Mouse (Mus musculus) midbrain, postnatal 0 days (tissue): Measurements from ENCODE around the gene Ccng2. TPM values are rescaled to one million over a fixed set of nuclear protein-coding genes. Genes with fewer than 3 reads are reported as not detected.

Experiments used
- ATAC-seq: fragments of 200-750 bp; cut with Nextera tagmentation; 2 replicates; pipeline ENCODE4 v1.8.0; 2017; ENCODE audit warnings: moderate number of reproducible peaks, mild to moderate bottlenecking, moderate TSS enrichment, moderate library complexity; ENCODE audit not compliant: low FRiP score
- DNase-seq: peaks from one replicate; pipeline ENCODE4 v3.0.0-alpha.2; 2015; ENCODE audit warnings: low spot score
- H3K27ac ChIP-seq: fragments of 300-500 bp; sonication (generic); 2 replicates; pipeline ENCODE4 v1.5.1; 2014; ENCODE audit warnings: low read depth, mild to moderate bottlenecking, low read length, mixed read lengths
- H3K27me3 ChIP-seq: fragments of 300-500 bp; sonication (generic); 2 replicates; pipeline ENCODE4 v1.6.1; 2014; ENCODE audit warnings: low read length, control low read depth, mixed read lengths; ENCODE audit not compliant: insufficient read depth
- H3K36me3 ChIP-seq: fragments of 300-500 bp; sonication (generic); 2 replicates; pipeline ENCODE4 v1.6.1; 2014; ENCODE audit warnings: low read length, control low read depth, mixed read lengths; ENCODE audit not compliant: insufficient read depth
- H3K4me1 ChIP-seq: fragments of 300-500 bp; sonication (generic); 2 replicates; pipeline ENCODE4 v1.6.1; 2014; ENCODE audit warnings: mild to moderate bottlenecking, control low read depth, antibody characterized with exemption, low read length, mixed read lengths; ENCODE audit not compliant: insufficient read depth
- H3K4me2 ChIP-seq: fragments of 300-500 bp; sonication (generic); 2 replicates; pipeline ENCODE4 v1.6.1; 2014; ENCODE audit warnings: low read depth, mild to moderate bottlenecking, low read length, mixed read lengths; ENCODE audit not compliant: poor library complexity, severe bottlenecking
- H3K4me3 ChIP-seq: fragments of 300-500 bp; sonication (generic); 2 replicates; pipeline ENCODE4 v1.5.1; 2014; ENCODE audit warnings: low read depth, mild to moderate bottlenecking, low read length, moderate library complexity
- H3K9ac ChIP-seq: fragments of 300-500 bp; sonication (generic); replicated peaks from 2 replicates; pipeline ENCODE4 v1.6.1; 2014; ENCODE audit warnings: mild to moderate bottlenecking, low read length, moderate library complexity, mixed read lengths; ENCODE audit not compliant: poor library complexity, severe bottlenecking
- H3K9me3 ChIP-seq: fragments of 300-500 bp; sonication (generic); 2 replicates; pipeline ENCODE4 v1.6.1; 2016; ENCODE audit warnings: low read length, control low read depth
- CTCF ChIP-seq: IDR thresholded peaks from 2 replicates; pipeline ENCODE4 v1.5.1; 2016; ENCODE audit warnings: antibody characterized with exemption, mild to moderate bottlenecking
- WGBS: fragments of 180-500 bp; shearing (Covaris S2); extraction: QIAGEN DNeasy Blood & Tissue Kit; methylation state at CpG from one replicate; pipeline ENCODE4 v1.1.7; 2014; 5-methylcytosine and 5-hydroxymethylcytosine counted together
- polyA plus RNA-seq: library from polyadenylated mRNA; unstranded; fragments of >200 nt; fragmentation: Nextera tagmentation; extraction: Ambion mirVana; gene quantifications from 2 replicates; pipeline ENCODE4 v1.2.1, GENCODE M21; 2015
- total RNA-seq: library from RNA; depleted of rRNA; stranded (reverse); fragments of >200 nt; gene quantifications from 2 replicates; pipeline ENCODE4 v1.2.3, GENCODE M21; 2014

Gene Ccng2
- total and polyA plus RNA-seq, 2 experiments from 2014 or later: 23.5 to 38.2 TPM

DNA sequence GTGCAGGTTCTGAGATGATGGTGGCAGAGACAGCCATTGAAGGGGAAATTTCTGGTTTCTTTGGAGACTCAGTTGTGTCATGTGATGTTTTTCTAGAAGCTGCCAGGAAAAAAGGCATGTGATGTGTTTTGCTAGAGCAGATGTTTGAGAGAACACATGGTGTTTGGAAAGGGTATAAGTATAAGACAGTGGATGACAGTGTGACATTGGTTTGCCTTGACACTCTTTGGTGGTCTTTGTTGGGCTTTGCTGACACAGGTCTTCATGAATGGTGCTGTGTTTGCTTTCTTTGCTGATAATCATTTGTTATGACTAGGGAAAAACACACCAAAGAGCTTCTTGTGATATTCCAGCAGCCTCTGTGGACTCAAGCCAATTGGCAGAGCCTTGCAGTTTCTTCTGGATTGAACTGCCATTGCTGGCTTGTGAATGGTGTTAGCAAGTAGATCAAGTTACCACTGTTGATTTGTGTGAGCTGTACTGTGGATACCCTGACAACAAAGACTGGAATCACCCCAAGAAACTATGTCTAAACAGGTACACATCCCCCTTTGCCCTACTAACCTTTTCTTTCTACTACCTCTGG lies 10.1 kb upstream of the Ccng2 start:
- ATAC-seq (no peak), DNase-seq (no peak)
- H3K36me3 ChIP-seq: no peaks in the 10 kb centered on the region
- no peak for TF ChIP-seq CTCF
- no peak overlapping the region for H3K4me3 ChIP-seq
- H3K27me3 ChIP-seq: no peaks in the 10 kb centered on the region
- no peak overlapping the region for H3K4me2 ChIP-seq
- H3K9me3 ChIP-seq: no peaks in the 10 kb centered on the region; the same call in 1 of the 2 replicates
- no peaks in the 10 kb centered on the region for H3K4me1 ChIP-seq
- H3K27ac ChIP-seq: no peak overlapping the region
- no peak overlapping the region for H3K9ac ChIP-seq

- no peaks in the 10 kb centered on the region for H3K36me3 ChIP-seq
- ATAC-seq (no peak), DNase-seq (no peak)
- no peaks in the 10 kb centered on the region for H3K4me1 ChIP-seq
- H3K4me3 ChIP-seq: no peak overlapping the region
- no peak overlapping the region for H3K4me2 ChIP-seq
- no peaks in the 10 kb centered on the region; the same call in 1 of the 2 replicates for H3K9me3 ChIP-seq
- H3K27ac ChIP-seq: no peak overlapping the region
- TF ChIP-seq CTCF: no peak
- no peak overlapping the region for H3K9ac ChIP-seq
- H3K27me3 ChIP-seq: no peaks in the 10 kb centered on the region
Measured at GRCm38 (mm10) chr5:93259349-93259748, 7.7 kb upstream of the Ccng2 start.

- 72% methylated on average over 3 of the region's 3 CpGs for WGBS
Measured at GRCm38 (mm10) chr5:93260983-93261382, 6.1 kb upstream of the Ccng2 start.

GRCm38 (mm10) chr5:93262751-93263150 lies 4.3 kb upstream of the Ccng2 start:
- WGBS: 100% methylated on average over 2 of the region's 2 CpGs
- Histone ChIP-seq H3K27ac (no peak overlapping the region), H3K27me3 (no peaks in the 10 kb centered on the region), H3K36me3 (no peaks in the 10 kb centered on the region), H3K4me3 (no peak overlapping the region), H3K4me2 (no peak overlapping the region), H3K4me1 (no peaks in the 10 kb centered on the region), H3K9me3 (no peaks in the 10 kb centered on the region), H3K9ac (no peak overlapping the region)
- DNase-seq: no peak
- ATAC-seq: no peak
- TF ChIP-seq CTCF: no peak

More at GRCm38 (mm10) chr5:93260983-93261382, 6.1 kb upstream of the Ccng2 start:
- Histone ChIP-seq H3K36me3 (no peaks in the 10 kb centered on the region), H3K4me3 (no peak overlapping the region), H3K27ac (no peak overlapping the region), H3K9me3 (no peaks in the 10 kb centered on the region), H3K27me3 (no peaks in the 10 kb centered on the region), H3K9ac (no peak overlapping the region), H3K4me2 (no peak overlapping the region), H3K4me1 (no peaks in the 10 kb centered on the region)
- ATAC-seq: no peak
- no peak for DNase-seq
- no peak for TF ChIP-seq CTCF

DNA sequence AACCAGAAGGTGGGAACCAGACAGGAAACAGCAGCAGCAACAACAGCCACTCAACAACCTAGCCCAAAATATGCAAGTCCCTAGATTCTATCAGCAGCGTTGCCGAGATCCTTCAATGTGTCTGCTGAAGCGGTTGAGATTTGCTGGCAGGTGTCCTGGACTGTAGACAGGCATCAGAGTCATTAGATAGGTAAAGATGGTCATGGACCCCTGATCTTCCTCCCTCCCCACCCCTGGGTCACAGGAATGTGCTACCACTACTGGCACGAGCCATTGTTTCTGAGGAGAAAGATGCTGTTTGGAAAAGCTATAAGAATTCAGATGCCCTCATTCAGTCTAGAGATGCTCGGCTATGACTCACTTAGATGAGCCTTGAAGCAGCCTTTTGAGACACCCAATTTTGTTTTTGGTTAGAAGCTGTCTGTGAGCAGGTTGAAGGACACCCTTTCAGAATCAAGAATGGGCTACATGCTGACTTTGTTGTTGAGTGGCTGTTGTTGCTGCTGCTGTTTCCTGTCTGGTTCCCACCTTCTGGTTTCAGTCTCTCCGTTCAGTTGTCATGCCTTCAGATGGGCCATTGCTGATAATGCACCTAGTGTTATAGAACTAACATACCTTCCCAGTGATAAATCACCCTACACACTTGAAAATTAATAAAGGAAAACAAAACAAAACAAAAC lies 3.5 kb upstream of the Ccng2 start:
- ATAC-seq: no peak
- H3K27me3 ChIP-seq: no peaks in the 10 kb centered on the region
- H3K27ac ChIP-seq: no peak overlapping the region
- no peaks in the 10 kb centered on the region for H3K36me3 ChIP-seq
- H3K4me1 ChIP-seq: no peaks in the 10 kb centered on the region
- no peaks in the 10 kb centered on the region for H3K9me3 ChIP-seq
- no peak overlapping the region for H3K9ac ChIP-seq
- H3K4me2 ChIP-seq: no peak overlapping the region
- DNase-seq: no peak
- no peak for TF ChIP-seq CTCF
- WGBS: 83% methylated on average over 6 of the region's 6 CpGs
- H3K4me3 ChIP-seq: no peak overlapping the region

- 84% methylated on average over 1 of the region's 1 CpGs for WGBS
- Histone ChIP-seq H3K4me3 (no peak overlapping the region), H3K27me3 (no peaks in the 10 kb centered on the region), H3K27ac (no peak overlapping the region), H3K4me1 (no peaks in the 10 kb centered on the region), H3K4me2 (no peak overlapping the region), H3K9me3 (no peaks in the 10 kb centered on the region), H3K36me3 (no peaks in the 10 kb centered on the region), H3K9ac (no peak overlapping the region)
- DNase-seq (no peak), ATAC-seq (no peak)
- TF ChIP-seq CTCF: no peak
Measured at GRCm38 (mm10) chr5:93264136-93264700, 2.8 kb upstream of the Ccng2 start.
